Mouse (Mus musculus) olfactory bulb, adult 2 months (tissue): ENCODE measurements around the gene Cradd. TPM values are rescaled to one million over a fixed set of nuclear protein-coding genes. Genes with fewer than 3 reads are reported as not detected.

Experiments used
- H3K27ac ChIP-seq: fragments of 200-500 bp; 2 replicates; pipeline ENCODE4 v1.5.1; 2012; ENCODE audit warnings: low read depth, low read length; ENCODE audit not compliant: insufficient read depth
- H3K4me1 ChIP-seq: fragments of 200-500 bp; 2 replicates; pipeline ENCODE4 v1.6.1; 2012; ENCODE audit warnings: low read length; ENCODE audit not compliant: control insufficient read depth, insufficient read depth
- H3K4me3 ChIP-seq: fragments of 200-500 bp; 2 replicates; pipeline ENCODE4 v1.5.1; 2012; ENCODE audit warnings: mild to moderate bottlenecking, low read depth, low read length, moderate library complexity; ENCODE audit not compliant: insufficient read depth
- CTCF ChIP-seq: fragments of 200-500 bp; IDR thresholded peaks from 2 replicates; pipeline ENCODE4 v1.5.1; 2012; ENCODE audit warnings: low read depth, mild to moderate bottlenecking, low read length, moderate library complexity; ENCODE audit not compliant: insufficient read depth
- POLR2A ChIP-seq: fragments of 200-500 bp; IDR thresholded peaks from 2 replicates; pipeline ENCODE4 v1.6.1; 2012; ENCODE audit warnings: mild to moderate bottlenecking, low read depth, low read length, moderate library complexity; ENCODE audit not compliant: insufficient read depth
- whole genome bisulfite sequencing: fragments of 180-500 bp; shearing (Covaris S2); methylation state at CpG from one replicate; pipeline ENCODE4 v1.1.7; 2018; 5-methylcytosine and 5-hydroxymethylcytosine counted together
- polyA plus RNA-seq: library from polyadenylated mRNA; stranded (reverse); fragments of >200 nt; gene quantifications from 2 replicates; pipeline ENCODE4 v1.2.4, GENCODE M21; 2012; ENCODE audit warnings: low replicate concordance; ENCODE audit not compliant: missing spikeins, insufficient read depth, insufficient read length

The Cradd gene
- polyA plus RNA-seq, 1 experiment: not detected

DNA sequence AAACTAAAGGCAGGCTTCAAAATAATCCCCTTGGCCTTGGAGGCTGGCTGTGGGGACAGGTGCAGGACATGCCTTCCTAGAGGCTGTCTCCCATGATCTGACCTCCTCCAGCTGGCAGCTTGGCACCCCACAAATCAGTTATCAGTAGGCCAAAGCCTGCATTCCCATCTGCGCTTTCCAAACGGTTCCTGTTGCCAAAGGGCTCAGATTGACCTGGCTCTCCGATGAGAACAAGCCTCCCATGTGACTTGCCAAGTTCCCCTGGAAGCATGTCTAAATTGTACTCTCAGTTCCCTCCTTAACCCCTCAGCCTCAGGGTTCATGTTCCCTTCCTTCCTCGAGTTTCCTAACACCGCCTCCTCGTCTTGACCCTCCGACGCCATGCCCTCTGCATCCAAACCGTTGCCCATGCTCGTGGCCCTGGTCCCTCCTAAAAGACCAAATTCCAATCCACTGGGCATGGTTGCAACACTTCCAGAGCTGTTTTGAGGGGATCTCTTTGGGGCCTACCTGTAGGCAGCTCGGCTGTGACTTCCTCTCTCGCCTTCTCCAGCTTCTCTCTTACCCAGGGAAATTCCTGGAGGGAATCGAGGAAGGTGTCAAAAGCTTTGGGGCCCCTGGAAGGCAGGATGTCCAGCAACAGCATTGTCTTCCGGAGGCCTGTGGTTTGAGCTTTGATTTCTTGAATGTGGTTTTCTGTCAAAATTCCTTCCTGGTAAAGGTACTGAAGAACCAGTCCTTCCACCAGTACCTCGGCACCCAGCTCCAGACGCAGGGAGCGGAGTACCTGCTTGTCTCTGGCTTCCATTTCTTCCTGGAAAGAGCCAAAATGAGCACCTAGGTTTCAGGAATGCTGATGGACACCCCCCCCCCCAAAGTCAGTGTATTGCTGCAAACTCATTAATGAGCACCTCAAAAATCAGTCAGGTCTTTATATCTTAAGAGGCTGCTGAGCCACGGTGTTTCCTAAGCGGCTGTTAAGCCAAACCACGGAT is 1.6 kb downstream of the Cradd start:
- Histone ChIP-seq H3K4me3 (no peak overlapping the region), H3K27ac (peak overlapping the region; percentile 9; the same call in 1 of the 2 replicates), H3K4me1 (peaks cover 10% of the 10 kb centered on the region)
- TF ChIP-seq POLR2A (no peak), CTCF (no peak)
- WGBS: 64% methylated on average over 20 of the region's 20 CpGs

DNA sequence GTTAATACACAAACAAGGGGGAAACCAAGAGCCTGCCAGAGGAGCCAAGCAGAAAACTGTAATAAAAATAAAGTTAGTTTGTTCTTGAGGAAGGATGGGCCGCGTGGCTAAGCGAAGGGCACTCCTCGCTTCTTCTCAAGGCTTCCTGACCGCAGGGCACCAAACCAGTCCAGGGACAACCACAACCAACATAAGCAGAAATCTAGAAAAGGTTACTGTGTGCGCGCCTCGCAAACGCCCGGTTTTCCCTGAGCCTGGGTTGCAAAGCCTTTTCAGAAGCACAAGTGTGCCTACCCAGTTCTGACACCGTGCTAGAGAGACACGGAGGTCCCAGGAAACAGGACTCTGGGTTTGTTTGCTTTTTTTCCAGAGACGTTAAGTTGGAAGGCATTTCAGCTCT is 4.9 kb downstream of the Cradd start:
- Histone ChIP-seq H3K4me3 (no peak overlapping the region), H3K27ac (no peak overlapping the region), H3K4me1 (peaks cover 15% of the 10 kb centered on the region)
- 88% methylated on average over 13 of the region's 13 CpGs for WGBS
- no peak for TF ChIP-seq CTCF

DNA sequence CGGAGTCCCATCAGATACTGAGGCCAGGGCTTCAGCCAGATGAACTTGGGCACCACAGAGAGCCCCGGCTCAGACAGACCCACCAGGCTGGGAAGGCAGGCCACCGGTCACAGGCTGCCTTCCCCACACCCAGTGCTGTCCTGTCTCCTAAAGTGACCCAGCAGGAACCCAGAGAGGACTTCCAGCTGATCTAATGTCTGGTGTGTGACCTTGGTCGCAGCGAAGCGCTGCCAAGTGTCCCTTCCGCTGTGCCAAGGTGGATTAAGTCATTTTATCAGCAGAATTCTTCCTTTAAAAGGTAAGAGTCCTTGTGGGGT is 5.6 kb downstream of the Cradd start:
- WGBS: 94% methylated on average over 7 of the region's 7 CpGs
- Histone ChIP-seq H3K4me1 (peaks cover 18% of the 10 kb centered on the region), H3K4me3 (no peak overlapping the region), H3K27ac (no peak overlapping the region)
- no peak for TF ChIP-seq CTCF
- TF ChIP-seq POLR2A: no peak

DNA sequence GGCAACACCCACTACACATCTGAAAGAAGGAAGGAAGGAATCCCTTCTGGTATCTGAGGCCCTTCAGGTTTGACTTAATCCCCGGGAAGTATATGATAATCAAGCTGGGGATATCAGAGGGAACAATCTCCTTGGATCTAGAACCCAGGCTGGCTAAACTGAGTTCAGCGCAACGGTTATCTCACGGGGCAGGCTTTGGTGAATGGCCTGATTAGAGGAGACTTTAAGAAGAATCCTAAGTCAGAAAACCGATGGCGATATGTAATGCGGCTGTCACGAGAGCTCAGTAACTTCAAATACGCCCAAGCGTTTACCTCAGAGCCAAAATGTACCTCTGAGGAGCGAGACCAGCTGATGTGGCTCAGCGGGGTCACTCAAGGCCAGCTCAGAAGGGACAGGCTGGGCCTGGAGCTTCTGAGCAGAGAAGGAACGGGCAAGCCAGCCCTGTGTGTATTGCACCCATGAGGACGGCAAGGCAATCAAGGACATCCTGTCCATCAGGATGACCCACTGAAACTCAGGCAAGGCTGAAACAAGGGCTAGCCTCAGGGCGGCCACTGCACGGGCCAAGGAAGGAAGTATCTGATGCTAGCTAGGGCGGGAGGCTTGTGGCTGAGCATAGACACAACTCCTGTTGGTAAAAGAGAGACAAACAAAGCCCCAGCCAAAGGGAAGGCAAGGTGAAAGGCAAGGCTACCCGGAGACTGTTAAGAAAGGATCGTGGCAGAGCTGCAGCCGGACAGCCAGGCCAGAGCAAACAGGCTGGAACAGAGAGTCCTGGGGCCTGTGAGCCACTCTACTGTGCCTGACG is 6.1 kb downstream of the Cradd start:
- Histone ChIP-seq H3K4me1 (peaks cover 18% of the 10 kb centered on the region), H3K27ac (no peak overlapping the region), H3K4me3 (no peak overlapping the region)
- WGBS: 93% methylated on average over 21 of the region's 21 CpGs
- TF ChIP-seq POLR2A: no peak
- no peak for TF ChIP-seq CTCF

DNA sequence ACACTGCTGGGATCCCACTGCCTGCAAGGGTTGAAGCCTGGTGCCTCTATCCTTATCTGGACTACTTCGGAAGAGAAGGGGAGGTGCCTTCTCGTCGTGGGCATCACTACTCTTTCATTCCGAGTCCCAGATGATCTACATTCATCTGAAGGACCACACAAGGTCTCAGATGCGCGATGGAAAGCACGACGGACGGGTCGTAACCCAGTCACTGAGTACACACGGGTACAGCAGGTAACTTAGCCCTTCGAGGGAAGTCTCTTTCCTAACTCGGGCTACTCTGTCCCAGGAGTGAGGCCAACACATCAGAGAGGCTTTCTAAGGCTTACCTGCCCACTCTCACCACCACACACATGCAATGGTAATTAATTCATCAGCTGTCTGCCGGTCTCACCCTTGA is 6.8 kb downstream of the Cradd start:
- TF ChIP-seq POLR2A (no peak), CTCF (no peak)
- H3K4me1 ChIP-seq: peaks cover 12% of the 10 kb centered on the region
- WGBS: 91% methylated on average over 14 of the region's 14 CpGs

DNA sequence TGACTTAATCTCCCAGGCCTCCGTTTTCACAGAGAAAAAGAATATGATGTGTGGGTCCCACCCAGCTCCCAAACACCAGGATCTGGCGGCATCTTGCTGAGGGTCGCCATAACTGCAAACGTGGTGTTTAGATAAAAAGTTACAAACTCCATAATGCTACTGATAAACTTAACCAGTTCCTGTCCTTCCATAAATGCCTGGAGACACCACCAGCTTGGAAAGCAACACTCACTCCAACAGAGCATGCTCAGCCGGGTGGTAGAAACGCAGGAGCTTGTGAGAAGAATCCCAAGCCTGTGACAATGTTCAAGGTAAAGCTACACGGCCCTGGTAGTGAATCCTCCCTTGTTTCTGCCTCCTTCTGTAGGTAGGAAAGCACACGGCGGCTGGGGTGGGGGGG is 7.3 kb downstream of the Cradd start:
- peaks cover 9% of the 10 kb centered on the region for H3K4me1 ChIP-seq
- TF ChIP-seq CTCF (no peak), POLR2A (no peak)
- no peak overlapping the region for H3K27ac ChIP-seq
- no peak overlapping the region for H3K4me3 ChIP-seq
- 82% methylated on average over 9 of the region's 9 CpGs for WGBS

More for the DNA sequence above, 6.8 kb downstream of the Cradd start:
- Histone ChIP-seq H3K27ac (no peak overlapping the region), H3K4me3 (no peak overlapping the region)

DNA sequence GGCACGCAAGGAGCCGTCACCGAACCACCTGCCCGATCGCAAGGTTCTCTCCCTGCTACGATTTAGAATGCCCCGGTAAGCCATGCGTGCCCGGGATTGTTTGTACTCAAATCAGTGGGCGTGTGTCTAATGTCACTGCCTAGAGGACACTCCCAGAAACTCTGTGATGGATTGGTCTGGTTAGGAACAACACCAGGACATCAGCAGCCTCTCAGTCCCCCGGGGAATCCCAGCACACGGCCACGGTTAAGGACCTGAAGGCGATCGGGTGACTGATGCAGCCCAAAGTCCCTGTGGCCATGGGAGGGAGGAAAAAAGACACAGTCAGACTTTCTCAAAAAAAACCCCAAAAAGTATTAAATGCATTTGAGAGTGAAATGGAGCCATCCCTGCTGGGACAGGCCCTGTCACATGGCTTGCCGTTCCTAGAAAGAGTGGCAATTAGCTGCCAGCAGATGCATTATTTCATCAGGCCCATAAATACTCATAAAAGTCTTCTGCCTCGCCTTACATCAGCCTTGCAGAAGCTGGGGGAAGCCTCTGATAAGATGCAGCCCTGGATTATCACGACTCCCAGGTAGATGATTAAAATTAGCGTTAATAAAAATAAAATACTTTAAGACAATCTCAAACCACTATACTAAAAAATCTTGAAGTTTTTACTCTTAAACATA is 8.0 kb downstream of the Cradd start:
- H3K4me1 ChIP-seq: peaks cover 13% of the 10 kb centered on the region
- H3K27ac ChIP-seq: no peak overlapping the region
- H3K4me3 ChIP-seq: no peak overlapping the region
- WGBS: 80% methylated on average over 19 of the region's 19 CpGs
- TF ChIP-seq POLR2A (no peak), CTCF (no peak)

DNA sequence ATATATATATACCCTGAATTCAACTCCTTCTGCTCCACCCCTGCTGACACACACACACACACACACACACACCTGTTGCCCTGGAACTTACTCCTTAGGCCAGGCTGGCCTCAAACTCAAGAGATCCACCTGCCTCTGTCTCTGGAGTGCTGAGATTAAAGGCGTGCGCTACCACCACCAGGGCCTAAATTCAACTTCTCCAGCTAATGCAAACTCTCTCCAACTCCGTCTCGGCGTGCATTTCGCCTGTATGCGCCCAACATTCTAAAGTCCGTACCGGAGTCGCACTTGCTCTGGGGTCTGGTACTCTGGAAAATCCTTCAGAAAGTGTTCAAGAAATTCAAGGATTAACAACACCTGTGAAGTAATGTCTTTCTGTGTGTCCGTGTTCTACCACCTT is 8.6 kb downstream of the Cradd start:
- TF ChIP-seq CTCF: no peak
- no peak for TF ChIP-seq POLR2A
- WGBS: 97% methylated on average over 11 of the region's 11 CpGs

More for the DNA sequence above, 8.6 kb downstream of the Cradd start:
- H3K4me3 ChIP-seq: no peak overlapping the region
- H3K4me1 ChIP-seq: peaks cover 16% of the 10 kb centered on the region
- H3K27ac ChIP-seq: no peak overlapping the region
